Mouse (Mus musculus): ENCODE results near the gene D430041D05Rik. TPM values are rescaled to one million over a fixed set of nuclear protein-coding genes. Genes with fewer than 3 reads are reported as not detected.

The D430041D05Rik gene
- polyA plus RNA-seq, 1 experiment: 0.60 TPM

- TF ChIP-seq REST (IDR thresholded peaks at IDR 0.05; ENCODE audit: insufficient read depth, insufficient read length): no peak
- TF ChIP-seq TCF3 (IDR thresholded peaks at IDR 0.05; ENCODE audit: insufficient read length, low read depth): no peak
- no peak for TF ChIP-seq POLR2AphosphoS2 (IDR thresholded peaks at IDR 0.05; ENCODE audit: insufficient read length, low read depth)
- TF ChIP-seq SRF (IDR thresholded peaks at IDR 0.05; ENCODE audit: control insufficient read depth, insufficient read length, low read depth): no peak
- TF ChIP-seq MYOD1 (IDR thresholded peaks at IDR 0.05; ENCODE audit: control insufficient read depth in 1 of 3, insufficient read length in 2 of 3, low read depth in 2 of 3): no peak
- no peak for TF ChIP-seq CEBPB (IDR thresholded peaks at IDR 0.05; ENCODE audit: insufficient read depth, poor library complexity, severe bottlenecking)
Observed at GRCm38 (mm10) chr2:104420805-104421204, 10.0 kb upstream of the D430041D05Rik start.

GRCm38 (mm10) chr2:104419999-104420398, 9.2 kb upstream of the D430041D05Rik start:
- H3K4me2 ChIP-seq (ENCODE audit: low read depth): peak overlapping the region; percentile 70
- no peaks in the 10 kb centered on the region for H3K79me2 ChIP-seq (ENCODE audit: control insufficient read depth, insufficient read depth)
- H3K36me3 ChIP-seq (ENCODE audit: control insufficient read depth, insufficient read depth): no peaks in the 10 kb centered on the region
- no peak overlapping the region for H3ac ChIP-seq (ENCODE audit: control insufficient read depth, insufficient read length)
- TF ChIP-seq POLR2AphosphoS2 (IDR thresholded peaks at IDR 0.05; ENCODE audit: insufficient read length, low read depth) (no peak), POLR2A (IDR thresholded peaks at IDR 0.05; ENCODE audit: insufficient read length, low read depth) (no peak), MYOD1 (IDR thresholded peaks at IDR 0.05; ENCODE audit: control insufficient read depth in 1 of 3, insufficient read length in 2 of 3, low read depth in 2 of 3) (peak in 2 of 3 experiments; percentile 66 to 87), SRF (IDR thresholded peaks at IDR 0.05; ENCODE audit: control insufficient read depth, insufficient read length, low read depth) (no peak), MAX (IDR thresholded peaks at IDR 0.05; ENCODE audit: low read depth) (no peak), MYOG (IDR thresholded peaks at IDR 0.05; ENCODE audit: control insufficient read depth in 1 of 3, insufficient read depth in 1 of 3, insufficient read length in 2 of 3, low read depth in 2 of 3) (peak in 2 of 3 experiments; percentile 65 to 81), TCF12 (IDR thresholded peaks at IDR 0.05; ENCODE audit: insufficient read depth, poor library complexity, severe bottlenecking) (peak; percentile 64), USF1 (IDR thresholded peaks at IDR 0.05; ENCODE audit: low read depth) (no peak), REST (IDR thresholded peaks at IDR 0.05; ENCODE audit: insufficient read depth, insufficient read length) (no peak), CEBPB (IDR thresholded peaks at IDR 0.05; ENCODE audit: insufficient read depth, poor library complexity, severe bottlenecking) (no peak), TCF3 (IDR thresholded peaks at IDR 0.05; ENCODE audit: insufficient read length, low read depth) (peak; percentile 54), E2F4 (IDR thresholded peaks at IDR 0.05; ENCODE audit: insufficient read depth) (no peak)
- H3K27me3 ChIP-seq (ENCODE audit: control insufficient read depth, insufficient read depth, insufficient read length): no peaks in the 10 kb centered on the region
- no peak overlapping the region for H3K4me3 ChIP-seq

More at GRCm38 (mm10) chr2:104420805-104421204, 10.0 kb upstream of the D430041D05Rik start:
- no peak overlapping the region for H3ac ChIP-seq (ENCODE audit: control insufficient read depth, insufficient read length)
- H3K4me3 ChIP-seq: no peak overlapping the region
- H3K79me2 ChIP-seq (ENCODE audit: control insufficient read depth, insufficient read depth): no peaks in the 10 kb centered on the region
- no peaks in the 10 kb centered on the region for H3K27me3 ChIP-seq (ENCODE audit: control insufficient read depth, insufficient read depth, insufficient read length)
- H3K4me2 ChIP-seq (ENCODE audit: low read depth): no peak overlapping the region
- H3K36me3 ChIP-seq (ENCODE audit: control insufficient read depth, insufficient read depth): peaks cover 5% of the 10 kb centered on the region

GRCm38 (mm10) chr2:104419411-104419810, 8.6 kb upstream of the D430041D05Rik start:
- peak; percentile 18 to 97 (median 88) for TF ChIP-seq MYOD1 (IDR thresholded peaks at IDR 0.05; ENCODE audit: control insufficient read depth in 1 of 3, insufficient read length in 2 of 3, low read depth in 2 of 3)
- no peak for TF ChIP-seq MAX (IDR thresholded peaks at IDR 0.05; ENCODE audit: low read depth)
- peak; percentile 93 for TF ChIP-seq TCF12 (IDR thresholded peaks at IDR 0.05; ENCODE audit: insufficient read depth, poor library complexity, severe bottlenecking)
- peak; percentile 93 to 99 (median 97) for TF ChIP-seq MYOG (IDR thresholded peaks at IDR 0.05; ENCODE audit: control insufficient read depth in 1 of 3, insufficient read depth in 1 of 3, insufficient read length in 2 of 3, low read depth in 2 of 3)
- peak; percentile 95 for TF ChIP-seq TCF3 (IDR thresholded peaks at IDR 0.05; ENCODE audit: insufficient read length, low read depth)
- no peak overlapping the region for H3K4me3 ChIP-seq
- H3ac ChIP-seq (ENCODE audit: control insufficient read depth, insufficient read length): no peak overlapping the region
- no peaks in the 10 kb centered on the region for H3K79me2 ChIP-seq (ENCODE audit: control insufficient read depth, insufficient read depth)
- H3K36me3 ChIP-seq (ENCODE audit: control insufficient read depth, insufficient read depth): no peaks in the 10 kb centered on the region
- peak overlapping the region; percentile 70 for H3K4me2 ChIP-seq (ENCODE audit: low read depth)
- H3K27me3 ChIP-seq (ENCODE audit: control insufficient read depth, insufficient read depth, insufficient read length): no peaks in the 10 kb centered on the region

- peaks cover 19% of the 10 kb centered on the region for H3K27me3 ChIP-seq (ENCODE audit: control insufficient read depth, insufficient read depth, insufficient read length)
- no peaks in the 10 kb centered on the region for H3K79me2 ChIP-seq (ENCODE audit: control insufficient read depth, insufficient read depth)
- no peak overlapping the region for H3ac ChIP-seq (ENCODE audit: control insufficient read depth, insufficient read length)
- TF ChIP-seq REST (IDR thresholded peaks at IDR 0.05; ENCODE audit: insufficient read depth, insufficient read length) (no peak), SRF (IDR thresholded peaks at IDR 0.05; ENCODE audit: control insufficient read depth, insufficient read length, low read depth) (no peak), CEBPB (IDR thresholded peaks at IDR 0.05; ENCODE audit: insufficient read depth, poor library complexity, severe bottlenecking) (no peak), TCF3 (IDR thresholded peaks at IDR 0.05; ENCODE audit: insufficient read length, low read depth) (no peak), E2F4 (IDR thresholded peaks at IDR 0.05; ENCODE audit: insufficient read depth) (no peak), TCF12 (IDR thresholded peaks at IDR 0.05; ENCODE audit: insufficient read depth, poor library complexity, severe bottlenecking) (no peak), MAX (IDR thresholded peaks at IDR 0.05; ENCODE audit: low read depth) (no peak), USF1 (IDR thresholded peaks at IDR 0.05; ENCODE audit: low read depth) (no peak), MYOG (IDR thresholded peaks at IDR 0.05; ENCODE audit: control insufficient read depth in 1 of 3, insufficient read depth in 1 of 3, insufficient read length in 2 of 3, low read depth in 2 of 3) (no peak), MYOD1 (IDR thresholded peaks at IDR 0.05; ENCODE audit: control insufficient read depth in 1 of 3, insufficient read length in 2 of 3, low read depth in 2 of 3) (no peak), POLR2A (IDR thresholded peaks at IDR 0.05; ENCODE audit: insufficient read length, low read depth) (no peak), POLR2AphosphoS2 (IDR thresholded peaks at IDR 0.05; ENCODE audit: insufficient read length, low read depth) (no peak)
- no peak overlapping the region for H3K4me3 ChIP-seq
- H3K36me3 ChIP-seq (ENCODE audit: control insufficient read depth, insufficient read depth): no peaks in the 10 kb centered on the region
- no peak overlapping the region for H3K4me2 ChIP-seq (ENCODE audit: low read depth)
Observed at GRCm38 (mm10) chr2:104413011-104413410, 2.2 kb upstream of the D430041D05Rik start.

- TF ChIP-seq MYOD1 (IDR thresholded peaks at IDR 0.05; ENCODE audit: control insufficient read depth in 1 of 3, insufficient read length in 2 of 3, low read depth in 2 of 3) (no peak), REST (IDR thresholded peaks at IDR 0.05; ENCODE audit: insufficient read depth, insufficient read length) (no peak), SRF (IDR thresholded peaks at IDR 0.05; ENCODE audit: control insufficient read depth, insufficient read length, low read depth) (no peak), MAX (IDR thresholded peaks at IDR 0.05; ENCODE audit: low read depth) (no peak), CEBPB (IDR thresholded peaks at IDR 0.05; ENCODE audit: insufficient read depth, poor library complexity, severe bottlenecking) (no peak), POLR2AphosphoS2 (IDR thresholded peaks at IDR 0.05; ENCODE audit: insufficient read length, low read depth) (no peak), E2F4 (IDR thresholded peaks at IDR 0.05; ENCODE audit: insufficient read depth) (no peak), POLR2A (IDR thresholded peaks at IDR 0.05; ENCODE audit: insufficient read length, low read depth) (no peak)
- Histone ChIP-seq H3K4me2 (ENCODE audit: low read depth) (no peak overlapping the region), H3K27me3 (ENCODE audit: control insufficient read depth, insufficient read depth, insufficient read length) (peaks cover 19% of the 10 kb centered on the region), H3ac (ENCODE audit: control insufficient read depth, insufficient read length) (no peak overlapping the region), H3K79me2 (ENCODE audit: control insufficient read depth, insufficient read depth) (no peaks in the 10 kb centered on the region), H3K4me3 (no peak overlapping the region), H3K36me3 (ENCODE audit: control insufficient read depth, insufficient read depth) (no peaks in the 10 kb centered on the region)
Observed at GRCm38 (mm10) chr2:104412496-104412895, 1.7 kb upstream of the D430041D05Rik start.

Data from myocyte (in vitro differentiated cells).